Mouse (Mus musculus) mouse embryonic stem cell (cell line): ENCODE measurements around the gene Rcc1l.

Source experiments
- in situ Hi-C, 2 experiments: fragments of 300-500 bp; cut with MboI; formaldehyde crosslinking; loops; 1 replicate in 1 of 2; 3 replicates in 1 of 2; pipeline ENCODE4 v1.14.3; 2019 to 2020; ENCODE audit warnings: low sequenced_read_pairs in 2 of 2, low pct_unique_long_range_greater_than_20kb in 1 of 2, mixed read lengths in 1 of 2; ENCODE audit not compliant: unreplicated experiment in 1 of 2

Rcc1l gene

GRCm38 (mm10) chr5:134179871-134180270, 3.3 kb upstream of the Rcc1l start:
- in situ Hi-C loops = loop anchor here (5.0 to 10.0 kb wide), 2 partner anchors 162 to 305 kb away; no protein-coding TSS in a partner anchor

GRCm38 (mm10) chr5:134178536-134178935, 2.0 kb upstream of the Rcc1l start:
- in situ Hi-C loops = loop anchor here in 1 of 2 experiments (5.0 kb wide), 1 partner anchor 164 kb away; no protein-coding TSS in a partner anchor

GRCm38 (mm10) chr5:134175696-134176095, 878 bp downstream of the Rcc1l start:
- in situ Hi-C loops = loop anchor here in 1 of 2 experiments (5.0 kb wide), 1 partner anchor 167 kb away; no protein-coding TSS in a partner anchor

DNA sequence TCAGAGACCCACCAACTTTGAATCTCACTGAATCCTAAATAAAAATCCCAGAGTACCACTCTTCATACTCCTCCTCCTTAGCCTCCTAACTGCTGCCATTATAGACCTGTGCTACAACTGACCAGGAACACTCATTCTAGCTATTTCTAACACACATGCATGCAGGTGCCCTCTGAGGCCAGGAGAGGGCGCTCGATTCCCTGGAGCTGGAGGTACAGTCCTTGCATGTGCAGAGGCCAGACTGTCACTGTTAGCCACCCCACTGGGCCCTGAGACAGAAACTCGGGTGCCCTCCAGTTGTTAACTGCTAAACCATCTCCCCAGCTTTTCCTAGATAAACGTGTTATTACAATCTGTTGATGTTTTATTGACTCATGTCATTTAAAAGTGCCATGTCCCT, 3.4 kb downstream of the Rcc1l start:
- in situ Hi-C loops = no loop called here

DNA sequence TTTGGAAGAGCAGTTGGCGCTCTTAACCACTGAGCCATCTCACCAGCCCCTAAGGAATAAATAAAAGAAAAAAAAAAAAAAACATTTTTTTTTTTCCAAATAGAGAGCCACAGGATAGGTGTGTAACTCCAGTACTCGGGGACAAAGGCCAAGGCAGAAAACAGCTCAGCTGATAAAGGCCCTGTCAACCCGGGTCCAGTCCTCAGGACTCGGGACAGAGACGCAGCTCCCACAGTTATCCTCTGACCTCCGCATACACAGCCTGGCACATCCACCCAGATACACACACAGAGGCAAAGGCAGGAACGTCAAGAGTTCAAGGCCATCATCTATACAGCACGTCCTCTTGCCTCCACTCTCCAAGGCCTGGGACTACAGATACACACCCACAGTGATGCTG, 6.4 kb downstream of the Rcc1l start:
- in situ Hi-C loops = no loop called here

- in situ Hi-C loops = no loop called here
Measured at GRCm38 (mm10) chr5:134169231-134169630, 7.3 kb downstream of the Rcc1l start.

- in situ Hi-C loops = no loop called here
Measured at GRCm38 (mm10) chr5:134168033-134168432, 8.5 kb downstream of the Rcc1l start.

DNA sequence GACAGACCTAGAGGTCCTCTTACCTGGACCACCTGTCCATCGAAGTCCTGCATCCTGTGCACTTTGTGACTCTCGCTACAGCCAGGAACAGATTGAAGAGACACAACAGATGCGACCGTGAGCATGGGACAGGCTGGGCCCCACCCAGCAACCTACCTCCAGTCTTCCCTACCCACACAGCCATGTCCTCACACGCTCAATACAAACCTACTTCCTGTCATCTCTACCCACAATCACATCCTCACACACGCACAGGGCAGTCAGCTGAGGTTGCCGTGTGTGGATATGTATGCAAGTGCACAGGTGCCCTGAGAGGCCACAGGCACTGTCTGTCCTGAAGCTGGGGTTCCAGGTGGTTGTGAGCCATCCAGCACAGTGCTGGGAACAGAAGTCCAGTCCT, 9.9 kb downstream of the Rcc1l start:
- in situ Hi-C loops = no loop called here

GRCm38 (mm10) chr5:134164688-134165087, 11.9 kb downstream of the Rcc1l start:
- in situ Hi-C loops = no loop called here

GRCm38 (mm10) chr5:134155916-134156466, 20.6 kb downstream of the Rcc1l start:
- in situ Hi-C loops = no loop called here

GRCm38 (mm10) chr5:134151895-134152294, 24.7 kb downstream of the Rcc1l start:
- in situ Hi-C loops = no loop called here

- in situ Hi-C loops = no loop called here
Measured at GRCm38 (mm10) chr5:134148153-134148552, 28.4 kb downstream of the Rcc1l start.

- in situ Hi-C loops = no loop called here
Measured at GRCm38 (mm10) chr5:134147194-134147753, 29.3 kb downstream of the Rcc1l start.

GRCm38 (mm10) chr5:134144986-134145385, 31.6 kb downstream of the Rcc1l start:
- in situ Hi-C loops = no loop called here

DNA sequence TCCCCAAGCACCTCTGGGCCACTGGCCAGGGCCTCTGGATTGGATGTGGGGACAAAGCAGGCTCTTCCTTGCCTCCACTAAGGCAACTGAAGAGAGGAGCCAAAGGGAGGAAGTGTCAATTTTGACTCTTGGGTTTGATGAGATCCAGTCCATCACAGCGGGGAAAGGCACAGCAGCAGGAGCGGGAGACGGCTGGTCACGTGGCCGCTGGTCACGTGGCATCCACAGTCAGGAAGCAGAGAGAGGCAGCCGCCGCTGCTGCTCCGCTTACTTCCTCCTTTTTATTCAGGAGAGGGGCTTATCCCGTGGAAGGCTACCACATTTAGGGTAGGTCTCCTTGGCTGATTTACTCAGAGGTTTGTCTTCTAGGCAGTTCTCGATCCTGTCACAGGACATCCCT, 34.2 kb downstream of the Rcc1l start:
- in situ Hi-C loops = no loop called here

GRCm38 (mm10) chr5:134141236-134141635, 35.3 kb downstream of the Rcc1l start:
- in situ Hi-C loops = no loop called here

DNA sequence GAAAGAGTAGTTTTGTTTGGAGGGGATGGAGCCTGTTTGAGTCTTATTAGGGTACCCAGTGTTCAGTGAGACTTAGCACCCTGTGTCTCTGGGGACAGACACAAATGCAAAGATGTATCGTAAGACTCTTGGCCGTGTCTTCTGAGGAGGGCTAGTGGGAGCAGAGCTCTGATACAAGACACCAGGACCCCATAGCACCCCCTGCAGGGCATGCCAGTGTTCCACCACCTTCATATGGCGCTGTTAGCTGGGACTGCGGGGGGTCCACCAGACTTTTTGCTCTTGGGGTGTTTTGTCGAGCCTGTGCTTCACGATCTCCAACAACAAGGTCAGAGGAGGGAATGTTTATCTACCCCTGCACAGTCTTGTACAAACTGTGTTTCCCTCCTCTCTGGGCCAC, 37.1 kb downstream of the Rcc1l start:
- in situ Hi-C loops = no loop called here

DNA sequence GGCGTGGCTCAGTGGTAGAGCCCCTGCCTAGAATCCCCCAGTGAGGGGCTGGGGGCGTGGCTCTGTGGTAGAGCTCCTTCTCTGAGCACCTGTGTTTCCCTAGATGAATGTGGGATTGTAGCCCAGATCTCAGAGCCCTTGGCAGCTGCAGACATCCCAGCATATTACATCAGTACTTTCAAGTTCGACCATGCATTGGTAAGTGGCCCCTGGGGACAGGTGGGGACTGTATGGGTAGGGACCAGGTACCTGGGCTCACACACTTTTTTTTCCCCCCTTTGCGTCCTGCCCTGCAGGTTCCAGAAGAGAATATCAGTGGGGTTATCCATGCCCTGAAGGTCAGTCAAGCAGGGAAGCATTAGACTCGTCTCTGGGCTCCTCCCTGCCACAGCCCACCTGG, 38.6 kb downstream of the Rcc1l start:
- in situ Hi-C loops = no loop called here

DNA sequence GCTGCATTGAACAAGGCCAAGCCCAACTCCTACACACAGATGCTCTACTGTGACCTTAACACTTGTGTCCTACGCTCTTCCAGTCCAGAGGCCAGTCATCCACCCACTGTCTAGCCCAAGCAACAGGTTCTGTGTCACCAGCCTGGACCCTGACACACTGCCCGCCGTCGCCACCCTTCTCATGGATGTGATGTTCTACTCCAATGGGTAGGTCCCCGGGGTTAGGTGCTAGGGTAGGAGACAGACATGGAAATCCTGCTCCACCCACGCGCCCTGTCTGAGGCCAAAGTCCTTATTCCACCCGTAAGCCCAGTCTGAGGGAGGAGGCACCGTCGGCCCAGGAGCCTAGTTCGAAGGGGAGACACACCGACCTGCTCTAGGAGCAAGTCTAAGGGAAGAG, 40.6 kb downstream of the Rcc1l start:
- in situ Hi-C loops = no loop called here

GRCm38 (mm10) chr5:134131586-134131985, 45.0 kb downstream of the Rcc1l start:
- in situ Hi-C loops = no loop called here
